Mouse (Mus musculus) ES-CJ7 (cell line): ENCODE results near the gene Gm10295.
A peak's percentile ranks its signal among the peaks of the same experiment; 100 is the strongest.

ENCODE experiments used
- DNase-seq: peaks from one replicate; pipeline ENCODE4 v3.0.0; 2011; ENCODE audit warnings: low read depth, low spot score

The Gm10295 gene

GRCm38 (mm10) chr7:71351364-71351763, at the start of gene Gm10295:
Gene Gm10295 (minus strand): TSS chr7:71351485.
- peak; percentile 80 for DNase-seq

- no peak for DNase-seq
These were observed 49.7 kb upstream of the Gm10295 start for GRCm38 (mm10) chr7:71401032-71401431.

- no peak for DNase-seq
These were observed 48.8 kb upstream of the Gm10295 start for GRCm38 (mm10) chr7:71399891-71400632.

GRCm38 (mm10) chr7:71398959-71399756, 47.9 kb upstream of the Gm10295 start:
- no peak for DNase-seq

- no peak for DNase-seq
These were observed 47.1 kb upstream of the Gm10295 start for GRCm38 (mm10) chr7:71398389-71398788.

- DNase-seq = no peak
These were observed 41.6 kb upstream of the Gm10295 start for GRCm38 (mm10) chr7:71392795-71393341.

GRCm38 (mm10) chr7:71391333-71391732, 40.0 kb upstream of the Gm10295 start:
- DNase-seq = no peak

GRCm38 (mm10) chr7:71390291-71390690, 39.0 kb upstream of the Gm10295 start:
- DNase-seq = no peak

GRCm38 (mm10) chr7:71386050-71386449, 34.8 kb upstream of the Gm10295 start:
- no peak for DNase-seq

- no peak for DNase-seq
These were observed 33.6 kb upstream of the Gm10295 start for GRCm38 (mm10) chr7:71384921-71385320.

GRCm38 (mm10) chr7:71383341-71384130, 32.3 kb upstream of the Gm10295 start:
- DNase-seq = no peak

GRCm38 (mm10) chr7:71379826-71380825, 28.8 kb upstream of the Gm10295 start:
- DNase-seq = no peak

- DNase-seq = peak; percentile 53
These were observed 27.8 kb upstream of the Gm10295 start for GRCm38 (mm10) chr7:71378812-71379760.

- DNase-seq = no peak
These were observed 26.7 kb upstream of the Gm10295 start for GRCm38 (mm10) chr7:71377983-71378382.

GRCm38 (mm10) chr7:71374059-71374458, 22.8 kb upstream of the Gm10295 start:
- no peak for DNase-seq

- no peak for DNase-seq
These were observed 20.6 kb upstream of the Gm10295 start for GRCm38 (mm10) chr7:71371916-71372315.

- DNase-seq = no peak
These were observed 19.5 kb upstream of the Gm10295 start for GRCm38 (mm10) chr7:71370746-71371145.

- no peak for DNase-seq
These were observed 18.8 kb upstream of the Gm10295 start for GRCm38 (mm10) chr7:71370128-71370527.

- DNase-seq = no peak
These were observed 17.4 kb upstream of the Gm10295 start for GRCm38 (mm10) chr7:71368543-71369181.
